Mouse (Mus musculus): ENCODE results near the gene Net1. TPM values are rescaled to one million over a fixed set of nuclear protein-coding genes. Genes with fewer than 3 reads are reported as not detected.
A peak's percentile ranks its signal among the peaks of the same experiment; 100 is the strongest.
"Not testable (repeated sequence)": the region's sequence is repeated elsewhere in the genome, so short reads cannot be mapped to it uniquely, and the experiment has no call there.

Net1 gene
- total RNA-seq (2021), result 10 to 100 TPM; 28.2 to 29.4 TPM
- long read RNA-seq, experiment 1, partial matches to known transcripts, result 0 of 7 reads
- long read RNA-seq, experiment 1, other reads (novel, unspliced or antisense), result 2 of 7 reads
- long read RNA-seq, experiment 2, partial matches to known transcripts, result 2 of 5 reads
- long read RNA-seq, experiment 2, other reads (novel, unspliced or antisense), result 0 of 5 reads

GRCm38 (mm10) chr13:3917571-3918311 is at the start of gene Net1, which contains the start of gene Tubal3:
TSS of gene Net1 (minus strand) at chr13:3918220.
TSS of gene Tubal3 (plus strand) at chr13:3918274.
- peak; percentile 86 to 91 for DNase-seq
- intact Hi-C loops (cut with DNase I), result no loop called here

DNA sequence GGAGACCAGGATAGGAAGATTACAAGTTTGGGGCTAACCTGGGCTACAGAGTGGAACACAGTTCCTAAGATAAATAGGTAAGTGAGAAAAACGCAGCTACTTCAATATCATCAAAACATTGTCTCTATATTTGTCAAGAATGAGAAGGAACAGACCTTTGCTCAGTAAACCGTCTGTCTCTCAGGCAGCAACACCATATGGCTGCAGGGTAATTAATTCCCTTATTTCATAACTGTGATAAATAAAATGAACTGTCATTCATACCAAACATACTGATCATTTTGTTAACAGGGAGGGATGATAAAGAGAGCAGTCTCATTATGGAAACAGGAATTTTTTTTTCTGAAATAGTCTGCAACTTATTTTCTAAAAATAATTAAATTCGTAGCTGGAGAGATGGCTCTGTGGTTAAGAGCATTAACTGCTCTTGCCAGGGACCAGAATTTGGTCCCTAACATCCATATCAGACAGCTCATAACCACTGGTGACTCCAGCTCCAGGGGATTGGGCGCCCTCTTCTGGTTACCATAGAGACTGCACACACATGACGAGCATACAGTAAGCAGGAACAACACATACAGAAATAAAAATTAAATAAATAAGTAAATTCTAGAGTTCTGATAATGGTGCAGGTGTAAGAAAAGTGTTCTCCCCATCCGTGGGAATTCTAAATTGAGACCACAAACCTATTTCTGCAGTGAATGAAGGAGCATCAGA is 33.3 kb upstream of the Net1 start:
- intact Hi-C loops (cut with DNase I), result no loop called here
- no peak for DNase-seq

DNA sequence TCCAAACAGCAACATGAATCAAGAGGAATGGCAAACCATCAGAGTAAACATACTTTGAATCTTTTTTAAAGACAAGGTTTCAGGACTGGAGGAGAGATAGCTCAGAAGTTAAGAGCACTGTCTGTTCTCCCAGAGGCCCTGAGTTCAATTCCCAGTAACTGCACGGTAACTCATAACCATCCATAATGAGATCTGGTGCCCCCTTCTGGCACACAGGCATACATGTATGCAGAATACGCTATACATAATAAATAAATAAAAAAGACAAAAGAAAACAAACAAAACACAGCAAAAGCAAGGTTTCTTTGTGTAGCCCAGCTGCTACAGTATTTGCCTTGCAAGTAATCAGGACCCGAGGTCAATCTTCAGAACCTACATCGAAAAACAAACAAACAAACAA is 31.5 kb upstream of the Net1 start:
- intact Hi-C loops (cut with DNase I), result no loop called here
- DNase-seq, result no peak

DNA sequence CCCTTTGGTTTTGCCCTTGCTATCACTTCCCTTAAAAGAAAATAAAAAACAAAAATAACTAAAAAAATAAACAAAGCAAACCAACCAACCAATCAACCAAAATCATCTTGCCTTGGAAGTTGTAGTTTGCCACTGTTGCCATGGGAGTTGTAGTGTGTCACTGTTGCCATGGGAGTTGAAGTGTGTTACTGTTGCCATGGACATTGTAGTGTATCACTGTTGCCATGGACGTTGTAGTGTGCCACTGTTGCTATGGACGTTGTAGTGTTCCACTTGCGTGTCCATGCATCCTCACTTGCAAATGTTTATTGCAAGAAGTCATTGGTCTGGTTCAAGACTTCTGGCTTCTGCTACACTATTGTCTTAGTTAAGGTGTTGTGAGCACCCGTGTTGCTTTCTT is 29.2 kb upstream of the Net1 start:
- intact Hi-C loops (cut with DNase I), result no loop called here
- no peak for DNase-seq

DNA sequence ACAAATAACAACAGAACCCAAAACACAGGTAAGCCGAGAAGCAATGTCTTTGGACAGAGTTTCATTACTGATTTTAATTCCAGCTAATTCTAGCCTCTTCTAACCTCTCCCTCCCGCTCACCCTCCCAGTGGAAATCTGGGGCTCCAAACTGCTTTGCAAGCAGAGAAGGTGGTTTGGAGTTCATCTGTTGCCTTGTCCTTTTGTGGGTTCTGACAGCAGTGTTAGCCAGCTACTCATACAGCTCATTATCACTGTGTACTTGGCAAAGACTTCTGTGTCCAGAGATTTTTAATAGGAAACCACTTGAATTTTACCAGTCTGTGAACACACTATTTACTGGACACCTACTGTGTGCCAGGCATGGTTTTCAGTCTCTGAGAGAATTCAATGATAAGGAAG is 27.2 kb upstream of the Net1 start, which contains the start of gene Ucn3:
Gene Ucn3, minus strand, starts transcription at position 101 of the 400 bp plus-strand sequence.
- DNase-seq, result no peak
- intact Hi-C loops (cut with DNase I), result no loop called here

DNA sequence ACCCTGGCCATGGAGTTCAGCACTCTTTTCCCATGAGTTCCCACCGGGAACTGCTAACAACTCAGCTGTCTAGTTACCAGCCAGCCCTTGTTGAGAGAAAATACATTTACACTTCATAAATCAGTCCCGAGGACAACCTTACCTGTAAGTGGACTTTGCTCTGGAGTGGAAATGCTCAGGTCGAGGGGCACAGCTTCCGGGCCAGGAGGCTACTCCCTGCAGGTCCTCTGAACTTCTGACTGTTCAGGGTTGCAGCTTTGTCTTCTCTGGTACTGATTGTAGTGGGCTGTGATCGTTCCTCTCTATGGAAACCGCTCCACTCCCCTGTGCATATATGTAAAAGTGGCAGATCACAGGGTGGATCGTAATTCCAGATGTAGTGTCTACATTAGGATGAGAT is 26.7 kb upstream of the Net1 start:
- no peak for DNase-seq
- intact Hi-C loops (cut with DNase I), result no loop called here

GRCm38 (mm10) chr13:3926046-3926445 is 8.0 kb upstream of the Net1 start:
- intact Hi-C loops (cut with DNase I), result no loop called here

GRCm38 (mm10) chr13:3925632-3926031 is 7.6 kb upstream of the Net1 start:
- intact Hi-C loops (cut with DNase I), result no loop called here
- DNase-seq, result no peak

More at GRCm38 (mm10) chr13:3926046-3926445, 8.0 kb upstream of the Net1 start:
- DNase-seq, result no peak

DNA sequence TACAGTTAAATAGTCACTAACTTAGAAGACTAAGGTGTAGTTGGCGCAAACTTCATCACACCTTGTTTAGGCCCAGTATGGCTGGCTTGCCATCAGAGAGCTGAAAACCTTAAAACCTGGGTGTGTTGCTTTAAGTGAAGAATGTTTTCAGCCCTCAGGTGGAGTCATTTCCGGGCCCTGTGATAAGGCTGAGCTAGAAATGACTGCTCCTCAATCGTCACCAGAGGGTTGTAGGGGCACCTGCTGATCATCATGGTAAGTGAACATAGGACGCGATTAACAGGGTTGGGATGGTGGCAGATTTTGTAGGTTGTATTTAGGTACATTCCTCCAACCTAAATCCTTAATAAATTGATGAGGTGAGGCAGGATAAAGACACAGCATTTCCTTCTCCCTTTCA is 6.5 kb upstream of the Net1 start:
- intact Hi-C loops (cut with DNase I), result no loop called here
- DNase-seq, result no peak

GRCm38 (mm10) chr13:3913504-3913903 is 4.5 kb downstream of the Net1 start:
- intact Hi-C loops (cut with DNase I), result no loop called here
- DNase-seq, result no peak

DNA sequence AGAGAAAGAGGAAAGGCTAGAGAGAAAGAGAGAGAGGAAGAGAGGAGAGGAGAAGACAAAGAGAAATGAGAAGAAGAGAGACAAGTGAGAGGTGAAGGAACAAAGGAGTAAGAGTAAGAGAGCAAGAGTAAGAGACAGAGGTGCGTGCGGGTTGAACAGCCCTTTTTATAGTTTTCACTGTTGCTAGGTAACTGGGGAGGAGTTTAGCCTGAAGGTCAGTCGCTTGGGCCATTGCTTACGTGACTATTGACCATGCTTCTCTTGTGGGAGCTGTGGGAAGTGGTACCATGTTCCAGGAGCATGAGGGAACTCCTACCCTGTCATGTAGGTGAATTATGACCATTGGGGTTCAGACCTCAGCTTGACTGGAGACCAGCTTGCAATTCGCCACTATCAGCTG is 7.7 kb downstream of the Net1 start:
- intact Hi-C loops (cut with DNase I), result no loop called here
- DNase-seq, result no peak

GRCm38 (mm10) chr13:3908262-3908661 is 9.8 kb downstream of the Net1 start:
- intact Hi-C loops (cut with DNase I), result no loop called here
- DNase-seq, result no peak

DNA sequence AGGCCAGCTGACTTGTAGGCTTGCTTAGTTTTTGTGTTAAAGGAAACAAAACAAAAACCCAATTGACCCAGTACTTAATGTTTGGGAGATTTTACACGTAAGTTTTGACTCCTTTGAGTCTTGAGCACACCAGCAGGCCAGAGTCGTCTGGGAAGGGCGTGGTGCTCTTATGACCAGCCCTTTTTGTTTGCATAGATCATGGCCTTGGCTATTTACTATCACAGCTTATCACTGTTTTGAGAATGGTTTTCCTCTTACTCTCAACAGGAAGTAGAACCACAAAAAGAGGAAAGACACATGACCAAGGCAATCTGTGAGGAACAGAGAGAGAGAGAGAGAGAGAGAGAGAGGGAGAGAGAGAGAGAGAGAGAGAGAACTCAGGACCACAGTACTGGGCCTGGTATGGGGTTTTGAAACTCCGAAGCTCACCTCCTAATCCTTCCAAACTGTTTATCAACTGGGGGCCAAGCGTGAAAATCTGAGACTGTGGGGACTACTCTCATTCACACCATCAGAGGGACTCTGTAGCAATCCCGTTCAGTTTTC is 10.8 kb downstream of the Net1 start:
- intact Hi-C loops (cut with DNase I), result no loop called here
- DNase-seq, result no peak

DNA sequence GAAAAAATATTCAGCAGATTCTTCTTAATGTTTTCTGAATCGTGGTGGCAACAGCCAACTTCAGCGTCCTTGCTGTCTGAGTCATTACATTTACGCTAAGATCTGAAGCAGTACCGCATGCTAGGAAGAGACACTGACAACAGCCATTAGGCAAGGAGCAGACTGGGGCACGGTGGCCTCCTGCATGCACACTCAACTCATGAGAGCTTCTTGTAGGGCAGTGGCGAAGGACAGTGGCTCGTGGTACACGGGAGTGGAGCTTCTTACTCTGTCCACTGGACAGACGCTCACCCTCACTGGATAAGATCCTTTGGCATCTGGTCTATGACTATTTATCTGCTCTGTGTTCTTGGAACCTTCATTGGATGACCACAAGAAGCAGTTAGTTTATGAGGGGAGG is 18.7 kb downstream of the Net1 start:
- intact Hi-C loops (cut with DNase I), result loop anchor here (5.0 to 10.0 kb wide), 2 partner anchors 103 to 494 kb away; no protein-coding TSS in a partner anchor
- DNase-seq, result no peak

- not testable (repeated sequence) for DNase-seq
- intact Hi-C loops (cut with DNase I), result loop anchor here (5.0 to 10.0 kb wide), 2 partner anchors 104 to 493 kb away; no protein-coding TSS in a partner anchor
Observed at GRCm38 (mm10) chr13:3898202-3898601, 19.8 kb downstream of the Net1 start.

GRCm38 (mm10) chr13:3896913-3897312 is 21.1 kb downstream of the Net1 start:
- intact Hi-C loops (cut with DNase I), result loop anchor here (1.0 to 10.0 kb wide), 3 partner anchors 105 to 492 kb away; no protein-coding TSS in a partner anchor
- DNase-seq, result peak; percentile 66 to 80

DNA sequence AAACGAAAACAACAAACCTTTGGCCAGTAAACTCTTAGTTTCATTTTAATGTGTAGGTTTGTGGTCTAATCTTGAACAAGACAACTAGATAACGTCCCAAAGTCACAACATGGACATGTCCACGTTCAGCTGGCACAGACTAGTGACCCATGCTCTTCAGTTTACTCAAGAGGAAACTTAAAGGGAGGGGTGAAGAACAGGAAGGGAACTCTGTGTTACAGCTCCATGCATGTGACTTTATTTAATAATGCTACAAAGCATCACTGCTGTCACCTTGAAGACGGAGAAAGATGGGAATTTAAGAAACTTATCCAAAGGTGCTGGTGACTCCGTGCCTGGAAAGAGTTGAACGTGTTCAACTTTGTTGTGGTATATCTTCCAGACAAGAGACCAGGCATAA is 22.0 kb downstream of the Net1 start:
- no peak for DNase-seq
- intact Hi-C loops (cut with DNase I), result loop anchor here (1.0 to 10.0 kb wide), 3 partner anchors 106 to 491 kb away; no protein-coding TSS in a partner anchor

- no peak for DNase-seq
- intact Hi-C loops (cut with DNase I), result loop anchor here (5.0 to 10.0 kb wide), 2 partner anchors 107 to 491 kb away; no protein-coding TSS in a partner anchor
Observed at GRCm38 (mm10) chr13:3895397-3895980, 22.5 kb downstream of the Net1 start.

- no peak for DNase-seq
- intact Hi-C loops (cut with DNase I), result loop anchor here (10.0 kb wide), 1 partner anchor 490 kb away; no protein-coding TSS in a partner anchor
Observed at GRCm38 (mm10) chr13:3894549-3894948, 23.5 kb downstream of the Net1 start.

DNA sequence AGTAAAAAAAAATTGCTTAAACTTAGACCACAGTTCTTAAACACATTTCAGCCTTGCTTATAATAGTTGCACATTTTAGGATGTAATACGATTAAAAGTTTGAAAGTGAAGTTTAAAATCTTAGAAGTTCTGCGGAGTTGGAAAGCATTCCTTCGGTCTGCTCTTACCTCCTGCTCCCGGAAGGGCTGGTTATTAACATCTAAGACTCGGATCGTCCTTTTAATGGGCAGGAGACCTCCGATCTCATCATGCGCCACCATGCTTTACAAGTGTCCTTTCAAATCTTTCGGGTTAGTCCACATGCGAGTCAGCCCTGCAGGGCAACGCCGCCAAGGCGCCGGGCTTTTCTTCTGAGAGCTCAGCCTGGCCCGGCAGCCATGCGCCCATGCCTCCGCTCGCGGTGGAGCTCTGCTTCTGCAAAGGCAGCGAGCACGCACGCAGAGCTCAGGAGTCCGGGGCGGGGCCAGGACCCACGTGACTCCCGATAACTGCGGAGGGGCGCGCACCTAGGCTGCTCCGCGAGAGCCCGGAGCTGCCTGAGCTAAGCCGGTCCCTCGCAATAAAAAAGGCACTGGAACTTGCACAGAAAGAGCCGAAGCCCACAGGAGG is 24.8 kb downstream of the Net1 start:
- peak; percentile 89 to 90 for DNase-seq
- intact Hi-C loops (cut with DNase I), result loop anchor here (10.0 kb wide), 1 partner anchor 488 kb away; no protein-coding TSS in a partner anchor

Measured in heart, postnatal 14 days (tissue).